Mouse (Mus musculus): Measurements from ENCODE around the gene Gif.

- TF ChIP-seq CTCF (IDR thresholded peaks at IDR 0.05), result no peak
- no peak for TF ChIP-seq EP300 (IDR thresholded peaks at IDR 0.05; ENCODE audit: insufficient read depth, low read depth, low read length)
- TF ChIP-seq POLR2A (IDR thresholded peaks at IDR 0.05; ENCODE audit: insufficient read depth, low read depth, low read length), result no peak
These were observed 40.5 kb downstream of the Gif start for GRCm38 (mm10) chr19:11787826-11788225.
